Mouse (Mus musculus) thymus, postnatal 4 days (tissue): ENCODE measurements around the gene Gm826.

Experiments
- DNase-seq: peaks from one replicate; pipeline ENCODE4 v3.0.0; 2021

The Gm826 gene

DNA sequence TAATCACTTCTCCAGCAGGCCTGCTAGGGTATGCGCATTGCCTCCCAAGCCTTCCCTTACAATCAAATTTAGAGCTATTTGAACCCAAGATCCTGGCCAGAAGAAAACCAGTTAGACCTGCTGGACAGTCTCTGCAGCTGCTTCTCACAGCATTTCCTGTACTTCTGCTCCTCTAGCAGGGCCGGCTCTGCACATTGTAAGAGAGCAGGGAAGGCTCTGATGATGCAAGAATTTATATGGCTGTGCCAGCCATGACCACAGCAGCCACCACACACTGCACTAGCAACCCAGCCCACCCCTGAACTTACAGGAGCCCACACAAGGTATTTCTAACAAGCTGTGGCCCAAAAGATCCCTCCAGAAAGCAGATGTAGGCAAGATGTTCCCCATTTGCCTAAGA is 19.6 kb upstream of the Gm826 start:
- no peak for DNase-seq

DNA sequence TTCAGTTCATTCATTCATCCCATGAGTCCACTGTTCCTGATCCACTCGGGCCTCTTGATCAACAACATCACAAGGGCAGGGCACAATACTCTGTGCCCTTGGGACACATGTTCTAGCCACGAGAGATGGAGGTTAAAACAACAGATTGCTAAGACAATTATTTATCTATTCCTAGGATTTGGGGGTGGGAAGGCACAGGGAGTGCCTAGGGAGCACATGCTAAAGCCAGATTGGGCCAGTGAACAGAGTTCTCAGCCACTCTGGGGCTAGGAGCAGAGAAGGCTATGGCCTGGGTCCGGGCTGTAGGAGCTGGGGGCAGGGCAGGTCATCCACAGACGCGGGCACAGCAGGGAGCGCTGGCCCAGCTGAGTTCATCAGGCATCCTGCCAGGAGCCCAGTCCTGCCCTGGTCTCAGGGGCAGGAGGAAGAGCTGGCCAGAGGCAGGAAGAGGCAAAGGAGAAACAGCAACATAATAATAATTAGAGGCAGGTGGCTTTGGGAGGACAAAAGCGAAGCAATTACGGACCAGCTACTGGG is 17.1 kb upstream of the Gm826 start:
- DNase-seq: no peak

DNA sequence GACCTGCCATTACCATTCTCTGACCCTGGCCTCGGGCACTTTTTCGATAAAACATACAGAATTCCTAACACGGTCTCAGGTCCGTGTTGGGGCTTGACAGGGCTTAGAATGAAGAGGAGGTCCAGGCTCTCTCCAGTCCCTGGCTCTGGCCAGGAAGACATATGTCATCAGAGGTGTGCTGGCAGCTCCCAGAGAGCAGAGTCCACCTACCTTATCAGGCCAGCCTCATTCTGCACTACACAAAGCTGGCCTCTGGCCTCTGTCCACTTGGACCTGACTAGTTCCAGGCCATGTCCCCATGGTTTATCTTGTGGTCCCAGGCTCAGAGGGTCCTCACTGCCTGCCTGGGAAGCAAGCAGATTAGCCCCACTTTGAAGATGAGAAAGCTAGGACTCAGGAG is 15.6 kb upstream of the Gm826 start:
- DNase-seq: no peak

DNA sequence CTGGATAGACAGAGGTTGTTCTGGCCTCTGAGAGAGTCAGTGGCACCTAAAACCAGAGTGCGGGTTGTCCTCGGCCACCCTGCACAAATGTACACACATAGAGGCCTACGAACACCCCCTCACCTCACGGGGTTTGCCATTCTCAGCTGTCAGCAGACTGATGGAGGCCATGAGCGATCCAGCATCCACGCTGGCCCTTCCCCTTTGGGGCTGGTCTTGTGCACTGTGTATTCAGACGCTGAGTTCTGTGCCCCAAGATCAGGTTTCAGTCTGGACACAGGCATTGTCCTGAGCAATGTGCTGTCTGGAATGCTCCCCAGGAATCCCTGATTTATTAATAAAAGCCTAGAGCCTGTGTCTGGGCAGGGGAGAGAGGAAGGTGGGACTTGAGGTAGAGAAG is 14.8 kb upstream of the Gm826 start:
- no peak for DNase-seq

DNA sequence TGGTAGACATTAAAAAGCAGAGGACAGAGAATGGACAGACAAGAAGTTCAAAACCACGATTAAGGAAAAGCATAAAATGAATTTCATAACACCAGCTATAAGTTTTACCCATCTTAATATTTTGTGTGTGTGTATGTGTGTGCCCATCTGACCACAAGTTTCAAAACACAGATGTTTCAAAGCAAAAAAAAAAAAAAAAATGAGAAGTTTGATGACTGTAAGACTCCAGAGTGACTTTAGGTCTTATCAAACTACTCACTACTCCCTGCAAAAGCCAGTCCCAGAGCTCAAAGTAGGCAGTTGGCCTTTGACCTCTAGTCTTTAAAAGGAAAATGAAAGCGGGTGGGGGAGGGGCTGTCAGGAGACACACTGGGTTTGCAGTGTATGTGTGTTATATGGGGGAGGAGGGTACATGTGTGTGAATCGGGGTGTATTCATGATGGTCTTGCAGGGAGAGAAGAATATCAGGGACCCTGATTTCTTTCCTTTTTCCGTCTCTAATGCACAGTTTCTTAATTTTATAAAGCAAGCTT is 14.2 kb upstream of the Gm826 start:
- no peak for DNase-seq

DNA sequence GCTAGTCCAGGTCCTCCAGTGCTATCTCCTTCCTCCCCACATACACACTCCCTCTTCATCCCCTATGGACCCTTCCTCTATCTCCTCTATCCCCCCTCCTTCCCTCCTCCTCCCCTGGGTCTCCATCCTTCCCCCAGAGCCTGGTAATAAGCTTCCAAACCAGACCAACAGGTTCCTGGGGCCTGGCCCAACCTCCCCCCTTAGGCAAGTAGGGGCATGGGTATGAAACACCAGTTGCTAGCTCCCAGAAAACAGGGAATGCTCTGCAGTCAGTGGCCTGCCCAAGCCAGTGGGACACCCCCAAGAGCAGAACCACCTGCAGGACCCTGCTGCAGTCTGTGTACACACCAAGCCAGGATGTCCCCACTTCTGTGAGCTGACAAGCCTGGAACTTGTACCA is 11.7 kb upstream of the Gm826 start:
- DNase-seq: no peak

DNA sequence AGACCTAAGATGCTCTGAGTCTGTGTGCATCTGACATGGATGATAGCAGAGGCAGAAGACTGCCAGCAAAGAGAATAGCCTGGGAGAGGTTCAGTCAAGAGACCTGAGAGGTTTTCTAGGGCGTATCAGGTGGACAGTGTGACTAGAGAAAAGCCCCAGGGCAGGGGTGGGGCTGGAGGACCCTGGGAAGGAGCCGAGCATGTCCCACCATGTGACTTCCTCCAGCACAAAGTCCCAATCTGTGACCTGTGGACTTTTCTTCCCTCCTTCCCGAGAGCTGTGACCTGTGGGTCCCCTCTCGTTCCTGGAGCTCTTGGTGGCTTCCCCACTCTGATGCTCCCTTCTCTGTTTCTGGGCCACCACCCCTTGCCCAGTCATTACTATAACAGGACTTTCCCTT is 6.2 kb upstream of the Gm826 start:
- no peak for DNase-seq

DNA sequence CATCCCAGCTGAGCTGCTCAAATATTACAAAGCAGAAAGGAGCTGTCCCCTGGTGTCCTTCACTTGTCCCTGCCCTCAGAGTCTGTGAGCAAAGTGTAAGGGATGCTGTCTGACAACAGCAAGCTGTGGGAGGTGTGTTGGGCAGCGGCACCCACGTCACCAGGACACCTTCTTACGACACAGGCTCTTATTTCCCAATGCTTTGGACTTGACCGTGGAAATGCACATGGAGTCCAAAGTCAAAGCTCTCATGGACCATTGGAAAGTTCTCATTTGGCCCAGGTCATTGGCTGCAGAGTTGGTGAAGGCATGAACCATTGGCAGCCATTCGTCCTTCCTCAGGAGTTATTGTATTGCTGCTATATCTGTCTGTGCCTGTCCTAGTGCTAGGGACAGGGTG is 5.6 kb upstream of the Gm826 start:
- DNase-seq: no peak

DNA sequence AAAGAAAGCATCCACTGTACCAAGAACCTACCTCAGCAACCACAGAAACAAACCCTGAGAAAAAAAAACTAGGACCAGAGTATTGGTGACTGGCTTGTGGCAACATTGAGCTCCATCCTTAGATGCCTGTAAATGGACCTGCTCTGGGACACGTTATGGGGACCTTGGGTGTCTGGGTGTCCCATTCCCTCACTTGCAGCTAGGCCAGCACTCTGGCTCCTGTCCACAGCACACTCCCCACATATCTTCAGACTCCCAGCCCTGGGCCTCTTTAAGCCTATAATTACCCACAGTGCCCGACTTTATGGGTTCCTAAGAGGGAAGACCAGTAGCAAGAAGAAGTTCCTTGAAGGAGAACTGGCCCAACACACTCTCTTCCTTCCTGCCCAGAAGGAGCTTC is 2.1 kb upstream of the Gm826 start:
- no peak for DNase-seq

DNA sequence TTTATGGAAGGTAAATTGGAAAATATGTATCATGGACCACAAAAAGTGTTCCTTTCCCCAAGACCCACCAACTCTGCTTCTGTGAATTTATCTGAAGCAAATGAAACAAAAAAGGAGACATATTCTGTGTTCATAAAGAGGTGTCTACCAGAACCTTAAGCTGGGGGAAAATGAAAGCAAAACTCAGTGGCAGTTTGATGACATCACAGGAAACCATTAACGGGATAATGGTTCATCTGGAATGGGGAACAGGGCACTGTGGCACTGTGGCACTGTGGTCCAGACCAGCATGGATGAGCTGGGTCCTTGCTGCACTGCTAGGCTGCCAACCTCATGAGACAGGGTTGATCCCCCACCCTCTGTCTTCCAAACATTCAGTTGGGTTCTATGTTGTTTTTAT is 1.1 kb upstream of the Gm826 start:
- no peak for DNase-seq

DNA sequence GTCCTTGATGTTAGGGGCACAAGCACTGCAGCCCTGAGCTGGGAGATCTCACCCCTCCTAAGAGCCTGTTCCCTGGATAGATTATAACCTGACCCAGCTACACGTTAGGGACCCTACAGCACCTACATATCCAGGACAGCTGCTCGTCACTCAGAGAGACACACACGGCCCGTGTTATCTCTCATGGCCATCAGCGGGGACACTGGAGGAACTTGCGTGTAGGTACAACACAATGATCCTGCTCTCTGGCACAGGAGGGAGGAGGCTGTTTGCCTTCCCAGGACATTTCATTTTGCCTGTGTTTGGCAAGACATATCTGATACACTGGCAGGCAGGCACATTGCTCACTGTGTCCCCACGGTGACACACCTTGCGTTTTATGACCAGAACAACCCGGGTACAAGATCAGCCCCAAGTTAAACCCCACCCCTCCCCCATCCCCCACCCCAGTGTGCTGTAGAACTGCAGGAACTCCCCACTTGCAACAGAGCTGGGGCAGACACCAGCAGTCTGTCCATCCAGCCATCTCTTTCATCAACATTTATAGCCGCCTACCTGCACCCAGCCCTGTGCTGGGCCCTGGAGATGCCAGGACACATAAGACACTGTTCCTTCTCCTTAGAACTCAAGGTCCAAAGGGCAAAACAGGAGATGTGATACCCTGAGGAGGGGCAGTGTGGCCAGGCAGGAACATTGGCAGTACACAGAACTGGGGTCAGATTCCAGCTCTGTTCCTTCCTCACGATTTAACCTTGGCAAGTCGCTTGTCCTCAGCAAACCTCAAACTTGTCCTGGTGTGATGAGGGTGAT is 1.2 kb downstream of the Gm826 start:
- DNase-seq: no peak

DNA sequence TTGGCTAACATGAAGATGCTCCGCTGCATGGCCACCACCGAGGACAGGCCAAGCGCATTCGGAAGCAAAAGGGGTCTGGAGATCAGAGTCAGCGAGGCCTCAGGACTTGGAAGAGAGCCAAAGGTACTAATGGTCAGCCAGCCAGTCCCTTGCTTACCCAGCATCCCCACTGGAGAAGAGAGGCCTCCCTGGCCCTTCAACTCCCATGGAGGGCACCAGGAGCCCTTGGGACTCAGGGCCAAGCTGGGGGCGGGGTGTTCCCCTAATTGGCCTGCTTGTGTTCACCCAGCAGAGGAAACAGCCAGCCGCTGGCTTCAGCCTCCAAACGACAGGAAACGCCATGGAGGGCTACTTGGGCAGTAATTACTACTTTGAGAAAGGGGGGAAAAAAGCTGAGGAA is 5.1 kb downstream of the Gm826 start:
- peak; percentile 56 for DNase-seq

DNA sequence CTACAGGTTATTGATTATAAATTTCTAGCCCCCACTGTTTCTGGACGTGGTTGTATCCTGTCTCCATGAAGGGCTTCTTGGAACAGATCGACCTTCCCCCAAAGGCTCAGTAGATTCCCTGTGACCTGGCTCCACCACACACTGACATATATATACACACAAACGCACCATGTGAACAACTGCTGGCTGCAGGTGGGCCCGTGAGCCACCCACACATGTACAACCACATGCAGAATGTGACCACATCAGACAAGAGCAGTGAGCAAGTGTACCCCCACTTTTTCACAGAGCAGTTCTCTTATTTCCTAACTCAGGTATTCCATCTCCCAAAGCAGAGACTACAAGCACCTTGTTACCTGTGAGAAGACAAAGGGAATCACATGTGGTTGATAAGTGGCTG is 6.2 kb downstream of the Gm826 start:
- DNase-seq: peak; percentile 72

DNA sequence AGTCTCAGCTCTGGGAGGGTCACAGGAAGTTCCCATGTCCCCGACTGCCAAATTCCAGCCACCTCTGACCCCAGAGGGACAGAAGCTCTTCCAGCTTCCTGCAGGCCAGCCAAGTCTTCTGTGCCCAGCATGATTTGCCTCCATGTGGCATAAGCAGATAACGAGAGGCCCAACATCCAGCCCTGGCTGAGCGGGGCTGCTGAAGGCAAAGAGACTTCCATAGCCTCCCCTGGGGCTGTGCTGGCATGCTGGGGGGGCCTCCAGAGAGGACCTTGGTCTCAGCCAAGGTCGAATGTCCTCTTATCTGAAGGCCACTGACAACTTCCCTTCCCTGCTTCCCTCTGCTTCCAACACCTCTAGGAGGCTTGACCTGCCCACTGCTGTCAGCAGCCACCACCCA is 6.8 kb downstream of the Gm826 start:
- peak; percentile 55 for DNase-seq

DNA sequence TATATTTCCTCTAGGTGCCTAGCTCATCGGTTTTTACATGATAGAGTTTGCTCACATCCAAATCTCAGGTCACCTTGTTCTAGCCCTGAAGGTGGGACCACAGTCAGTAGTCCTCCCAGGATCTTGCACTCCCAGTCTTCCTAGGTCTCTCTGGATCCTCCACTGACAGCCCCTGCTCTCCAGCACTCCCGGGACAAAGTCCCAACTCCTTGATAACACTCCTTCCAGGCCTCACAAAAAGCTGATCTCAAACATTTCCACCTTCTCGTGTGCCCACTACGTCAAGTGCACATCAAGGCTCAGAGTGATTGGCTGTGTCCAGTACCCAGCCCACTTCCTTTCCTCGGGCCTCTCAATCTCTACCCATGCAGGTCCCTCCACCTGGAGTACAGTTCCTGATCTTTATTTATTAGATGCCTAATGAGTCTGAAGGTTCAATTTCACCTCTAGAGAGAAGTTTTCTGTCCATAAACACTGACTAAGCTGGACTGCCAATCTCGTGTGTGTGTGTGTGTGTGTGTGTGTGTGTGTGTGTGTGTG is 8.8 kb downstream of the Gm826 start:
- DNase-seq: no peak

DNA sequence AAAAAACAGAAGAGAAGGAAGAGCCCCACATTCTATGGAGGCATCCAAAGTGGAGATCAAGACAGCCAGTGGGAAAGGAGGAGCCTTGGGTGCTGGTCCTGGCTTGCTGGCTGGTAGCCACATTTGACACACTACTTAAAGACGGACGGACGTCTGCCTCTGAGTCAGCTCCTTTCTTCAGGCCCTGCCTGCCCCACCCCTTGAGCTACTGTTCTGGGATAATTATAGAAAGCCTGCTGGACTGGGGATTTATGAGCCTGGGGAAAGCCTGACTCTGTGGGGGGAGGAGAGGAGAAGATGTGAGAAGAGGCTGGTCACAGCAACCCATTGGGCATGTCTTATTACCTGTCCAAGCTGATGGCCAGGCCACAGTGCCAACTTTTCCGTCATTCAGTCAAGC is 12.1 kb downstream of the Gm826 start:
- DNase-seq: no peak

DNA sequence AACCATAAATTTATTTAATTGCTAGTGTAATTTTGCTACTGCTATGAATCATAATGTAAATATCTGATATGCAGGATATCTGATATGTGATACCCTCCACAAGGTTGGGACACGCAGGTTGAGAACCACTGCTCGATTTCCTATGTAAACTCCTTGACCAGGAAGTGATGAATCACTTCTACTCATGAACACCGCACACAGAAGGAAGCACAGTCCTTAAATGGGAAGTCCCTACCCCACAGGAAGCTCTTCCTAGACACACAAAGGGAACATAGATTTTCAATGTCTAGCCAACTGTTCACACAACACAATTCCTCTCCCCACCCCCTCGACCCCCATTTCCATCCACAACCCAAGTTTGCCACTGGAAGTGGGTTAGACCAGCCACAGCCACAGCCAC is 15.7 kb downstream of the Gm826 start:
- no peak for DNase-seq

DNA sequence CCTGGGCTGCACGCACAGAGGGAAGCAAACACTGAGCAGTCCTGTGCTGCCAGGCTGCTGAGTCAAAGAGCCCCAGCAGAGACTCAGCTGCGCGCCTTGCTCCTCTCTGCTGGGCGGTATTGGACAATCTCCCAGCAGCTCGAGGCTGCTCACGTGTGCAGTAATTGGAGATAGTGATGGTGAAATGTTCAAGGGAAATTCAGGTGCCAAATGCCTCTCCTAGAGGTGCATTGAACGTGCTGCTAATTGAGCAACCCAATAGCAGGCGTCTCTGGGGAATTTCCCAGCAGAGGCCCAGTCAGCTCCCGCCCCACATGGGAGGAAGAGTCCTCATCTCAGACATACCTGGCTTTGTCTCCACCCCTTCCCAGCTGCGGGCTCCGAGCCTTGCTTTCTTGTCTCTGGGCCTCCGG is 20.4 kb downstream of the Gm826 start:
- DNase-seq: no peak

DNA sequence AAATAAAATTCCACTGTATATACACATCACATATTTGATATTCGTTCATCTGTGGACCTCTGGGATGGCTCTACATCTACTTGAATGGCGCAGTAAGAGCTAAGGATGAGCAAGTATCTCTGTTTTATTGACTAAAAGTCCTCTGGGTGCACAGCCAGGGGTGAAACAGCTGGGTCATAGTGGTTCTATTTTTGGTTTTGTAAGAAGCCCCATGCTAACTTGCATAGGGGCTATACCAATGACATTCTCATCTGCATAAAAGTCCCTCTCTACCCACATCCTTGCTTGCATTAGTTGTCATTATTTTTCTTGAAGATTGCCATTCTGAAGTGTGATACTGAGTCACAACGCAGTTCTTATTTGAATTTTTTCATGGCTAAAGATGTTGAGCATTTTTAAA is 28.9 kb downstream of the Gm826 start:
- no peak for DNase-seq

DNA sequence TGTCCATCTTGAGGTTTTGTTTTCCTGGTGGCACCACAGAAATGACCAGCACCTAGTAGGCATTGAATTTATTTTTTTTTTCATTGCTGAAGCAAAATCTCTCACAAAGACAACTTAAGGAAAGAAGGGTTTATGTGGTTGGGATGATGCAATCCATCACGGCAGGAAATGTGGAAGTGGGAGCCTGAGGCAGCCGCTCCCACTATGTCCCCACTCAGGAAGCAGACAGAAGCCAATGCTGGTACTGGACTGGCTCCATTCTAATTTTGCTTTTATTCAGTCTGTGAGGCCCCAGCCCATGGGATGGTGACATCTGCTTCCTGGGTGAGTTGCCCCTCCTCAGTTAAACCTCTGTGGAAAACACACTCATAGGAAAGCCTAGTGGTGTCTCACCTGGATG is 30.0 kb downstream of the Gm826 start:
- no peak for DNase-seq

DNA sequence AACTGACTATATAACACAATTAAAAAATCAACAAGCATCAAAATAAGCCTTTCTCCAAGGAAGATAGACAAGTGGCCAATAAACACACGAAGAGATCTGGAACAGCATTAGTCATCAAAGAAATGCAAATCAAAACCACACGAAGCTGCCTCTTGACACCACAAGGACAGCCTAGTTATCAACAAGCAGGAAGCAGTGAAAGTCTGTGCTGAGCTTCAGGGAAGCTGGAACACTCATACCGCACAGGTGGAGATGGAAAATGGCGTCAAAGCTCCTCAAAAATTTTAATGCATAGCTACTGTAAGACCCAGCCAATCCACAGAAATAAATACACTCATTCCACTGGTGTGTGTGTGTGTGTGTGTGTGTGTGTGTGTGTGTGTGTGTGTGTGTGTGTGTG is 31.9 kb downstream of the Gm826 start:
- DNase-seq: no peak

DNA sequence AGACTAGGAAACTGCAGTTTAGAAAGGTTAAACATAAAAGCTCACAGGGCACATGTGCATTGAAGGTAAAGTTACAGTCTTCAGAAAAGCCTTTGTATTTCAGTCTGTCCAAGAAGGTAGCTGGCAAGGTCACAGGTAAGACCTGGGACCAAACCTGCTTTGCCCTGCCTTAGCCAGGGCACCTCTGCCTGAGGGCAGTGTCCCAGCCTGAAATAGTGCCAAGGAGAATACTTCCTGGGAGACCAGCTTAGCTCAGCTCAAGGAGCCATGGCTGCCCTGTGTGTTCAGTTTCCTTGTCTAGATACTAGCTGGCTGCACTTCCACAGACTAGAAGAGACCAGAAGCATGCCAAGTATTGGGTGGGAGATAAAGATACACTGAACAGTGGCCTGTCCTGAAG is 35.4 kb downstream of the Gm826 start:
- no peak for DNase-seq

DNA sequence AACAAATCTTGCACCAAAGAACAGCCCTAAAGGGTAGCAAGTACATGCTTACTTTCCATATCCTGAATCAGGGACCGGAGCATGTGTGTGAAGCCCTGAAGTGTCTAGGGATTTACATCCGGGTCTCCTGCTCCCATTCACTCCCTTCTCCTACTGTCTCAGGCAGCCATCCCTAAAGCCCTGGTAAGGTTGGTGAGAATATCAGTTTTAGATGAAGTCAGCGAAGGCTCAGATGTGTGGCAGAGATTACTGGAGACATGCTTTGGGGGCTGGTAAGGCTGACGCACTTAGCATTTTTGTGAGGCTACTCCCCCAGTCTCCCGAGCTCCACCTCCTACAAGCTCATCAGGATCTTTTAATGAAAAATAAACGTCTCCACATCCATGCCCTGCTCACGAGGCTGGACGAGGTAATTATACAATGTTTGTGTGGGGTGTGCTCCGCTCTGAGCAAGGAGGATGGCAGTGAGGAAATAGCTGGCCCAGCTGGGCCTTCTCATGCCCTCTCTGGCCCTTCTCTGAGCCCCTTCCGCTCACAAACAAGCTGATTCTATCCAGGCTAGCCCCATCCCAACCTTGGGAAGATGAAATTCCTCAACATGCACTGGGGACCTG is 45.3 kb downstream of the Gm826 start:
- no peak for DNase-seq

DNA sequence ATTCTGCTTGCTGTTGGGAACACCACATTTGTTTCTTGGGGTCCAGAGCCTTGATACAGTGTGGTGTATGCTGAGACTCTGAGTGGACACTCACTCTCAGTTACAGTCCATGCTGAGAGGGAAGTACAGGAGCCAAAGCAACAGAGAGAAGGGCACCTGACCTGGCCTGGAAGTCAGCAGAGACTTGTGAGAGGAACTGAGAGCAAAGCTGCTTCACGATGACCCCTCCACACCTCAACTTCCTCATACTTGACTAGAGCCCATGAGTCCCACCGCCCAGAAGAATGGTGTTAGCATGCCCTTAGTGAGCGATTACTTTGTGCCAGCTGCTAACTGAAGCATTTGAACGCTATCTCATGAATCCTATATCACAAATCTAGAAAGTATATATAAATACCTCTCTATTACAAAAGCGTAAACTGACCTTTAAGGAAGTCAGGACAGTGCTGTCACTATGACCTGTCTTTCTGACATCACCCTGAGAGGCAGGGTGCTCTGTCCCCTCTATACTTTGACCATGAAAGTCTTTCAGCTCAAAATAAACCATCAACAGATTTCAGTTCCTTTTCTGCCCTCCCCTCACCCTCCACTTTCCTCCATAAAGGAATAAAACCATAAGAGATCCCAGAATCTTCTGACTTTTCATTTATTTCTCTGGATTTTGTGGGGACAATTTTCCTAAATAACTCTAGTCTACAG is 57.9 kb downstream of the Gm826 start:
- DNase-seq: no peak
